Mouse (Mus musculus) gastrocnemius, postnatal 14 days (tissue): ENCODE measurements around the gene Hcar2. TPM values are rescaled to one million over a fixed set of nuclear protein-coding genes. Genes with fewer than 3 reads are reported as not detected.

Experiments used
- DNase-seq: peaks from one replicate; pipeline ENCODE4 v3.0.0; 2021; ENCODE audit warnings: mixed read lengths
- intact Hi-C: fragments of 180-260 bp; cut with DNase I; formaldehyde crosslinking; loops from one replicate; pipeline ENCODE4 v1.15.1; 2025; ENCODE audit warnings: low total_unique reads
- long read RNA-seq, 2 experiments: library from polyadenylated mRNA; stranded (forward); transcript quantifications; one replicate each; pipeline ENCODE4 v2.0.0; 2021
- total RNA-seq, 2 experiments: library from RNA; stranded (reverse); gene quantifications; 2 replicates each; pipeline ENCODE4 v1.2.3; 2021

The Hcar2 gene
- total RNA-seq: not detected
- long read RNA-seq, experiment 1: 0 reads
- long read RNA-seq, experiment 2: 0 reads

GRCm38 (mm10) chr5:123865365-123865764, at the start of gene Hcar2:
Hcar2 (minus strand) TSS chr5:123865499.
- DNase-seq: no peak
- intact Hi-C loops: no loop called here

GRCm38 (mm10) chr5:123914852-123915251, 49.6 kb upstream of the Hcar2 start:
- no peak for DNase-seq
- intact Hi-C loops: no loop called here

- intact Hi-C loops: loop anchor here (5.0 kb wide), 1 partner anchor 80 kb away; no protein-coding TSS in a partner anchor
- DNase-seq: no peak
Measured at GRCm38 (mm10) chr5:123907631-123907977, 42.3 kb upstream of the Hcar2 start.

- peak; percentile 100 for DNase-seq
- intact Hi-C loops: loop anchor here (5.0 kb wide), 1 partner anchor 80 kb away; no protein-coding TSS in a partner anchor
Measured at GRCm38 (mm10) chr5:123906976-123907630, 41.8 kb upstream of the Hcar2 start, which contains the start of gene Denr. Denr (plus strand) TSS chr5:123907175.

GRCm38 (mm10) chr5:123906146-123906975, 41.1 kb upstream of the Hcar2 start:
- DNase-seq: no peak
- intact Hi-C loops: loop anchor here (5.0 kb wide), 1 partner anchor 79 kb away; no protein-coding TSS in a partner anchor

- DNase-seq: no peak
- intact Hi-C loops: no loop called here
Measured at GRCm38 (mm10) chr5:123904059-123904672, 38.9 kb upstream of the Hcar2 start.

GRCm38 (mm10) chr5:123897352-123897751, 32.1 kb upstream of the Hcar2 start:
- DNase-seq: no peak
- intact Hi-C loops: loop anchor here (10.0 kb wide), 1 partner anchor 253 kb away; no protein-coding TSS in a partner anchor

GRCm38 (mm10) chr5:123896395-123896794, 31.1 kb upstream of the Hcar2 start:
- intact Hi-C loops: loop anchor here (10.0 kb wide), 1 partner anchor 252 kb away; no protein-coding TSS in a partner anchor
- no peak for DNase-seq

- intact Hi-C loops: loop anchor here (10.0 kb wide), 1 partner anchor 249 kb away; no protein-coding TSS in a partner anchor
- DNase-seq: no peak
Measured at GRCm38 (mm10) chr5:123893520-123893919, 28.2 kb upstream of the Hcar2 start.

GRCm38 (mm10) chr5:123891669-123892068, 26.4 kb upstream of the Hcar2 start:
- intact Hi-C loops: loop anchor here (10.0 kb wide), 1 partner anchor 247 kb away; no protein-coding TSS in a partner anchor
- DNase-seq: no peak

GRCm38 (mm10) chr5:123890987-123891386, 25.7 kb upstream of the Hcar2 start:
- intact Hi-C loops: loop anchor here (10.0 kb wide), 1 partner anchor 246 kb away; no protein-coding TSS in a partner anchor

GRCm38 (mm10) chr5:123890312-123890711, 25.0 kb upstream of the Hcar2 start:
- intact Hi-C loops: loop anchor here (10.0 kb wide), 1 partner anchor 246 kb away; no protein-coding TSS in a partner anchor
- no peak for DNase-seq

More at GRCm38 (mm10) chr5:123890987-123891386, 25.7 kb upstream of the Hcar2 start:
- no peak for DNase-seq

- intact Hi-C loops: no loop called here
- no peak for DNase-seq
Measured at GRCm38 (mm10) chr5:123886365-123886764, 21.1 kb upstream of the Hcar2 start.

GRCm38 (mm10) chr5:123884332-123884731, 19.0 kb upstream of the Hcar2 start:
- intact Hi-C loops: no loop called here

GRCm38 (mm10) chr5:123883891-123884290, 18.6 kb upstream of the Hcar2 start:
- intact Hi-C loops: no loop called here
- DNase-seq: no peak

More at GRCm38 (mm10) chr5:123884332-123884731, 19.0 kb upstream of the Hcar2 start:
- no peak for DNase-seq

- intact Hi-C loops: no loop called here
Measured at GRCm38 (mm10) chr5:123880778-123881177, 15.5 kb upstream of the Hcar2 start.

GRCm38 (mm10) chr5:123879928-123880327, 14.6 kb upstream of the Hcar2 start, which contains the start of gene Hcar1:
Hcar1 (minus strand) TSS chr5:123880020.
- intact Hi-C loops: no loop called here
- no peak for DNase-seq

More at GRCm38 (mm10) chr5:123880778-123881177, 15.5 kb upstream of the Hcar2 start:
- no peak for DNase-seq

GRCm38 (mm10) chr5:123878056-123878455, 12.8 kb upstream of the Hcar2 start:
- DNase-seq: no peak
- intact Hi-C loops: no loop called here

- intact Hi-C loops: no loop called here
- no peak for DNase-seq
Measured at GRCm38 (mm10) chr5:123874177-123874576, 8.9 kb upstream of the Hcar2 start.
